Mouse (Mus musculus) urinary bladder, adult 2 months (tissue): ENCODE results near the gene Zswim7. TPM values are rescaled to one million over a fixed set of nuclear protein-coding genes. Genes with fewer than 3 reads are reported as not detected.
A peak's percentile ranks its signal among the peaks of the same experiment; 100 is the strongest.
"Not testable (repeated sequence)": the region's sequence is repeated elsewhere in the genome, so short reads cannot be mapped to it uniquely, and the experiment has no call there.

Experiments
- DNase-seq: peaks from one replicate; pipeline ENCODE4 v3.0.0; 2022; ENCODE audit warnings: low spot score
- polyA plus RNA-seq: library from polyadenylated mRNA; depleted of rRNA; stranded (reverse); fragments of >200 nt; gene quantifications from 2 replicates; pipeline ENCODE4 v1.2.3, GENCODE M21; 2012; rRNA removed

Gene Zswim7
- polyA plus RNA-seq, result 20.0 and 22.4 TPM in 2 replicates

GRCm38 (mm10) chr11:62280675-62281600 lies at the start of gene Zswim7, which contains the start of gene Ttc19:
Zswim7 (minus strand) TSS chr11:62281375.
Ttc19 (plus strand) TSS chr11:62281473.
- peak; percentile 96 for DNase-seq

GRCm38 (mm10) chr11:62323659-62324058 lies 42.5 kb upstream of the Zswim7 start:
- no peak for DNase-seq

- DNase-seq, result no peak
Observed at GRCm38 (mm10) chr11:62320097-62320496, 38.9 kb upstream of the Zswim7 start.

GRCm38 (mm10) chr11:62317746-62318145 lies 36.6 kb upstream of the Zswim7 start:
- no peak for DNase-seq

- no peak for DNase-seq
Observed at GRCm38 (mm10) chr11:62314984-62315383, 33.8 kb upstream of the Zswim7 start.

GRCm38 (mm10) chr11:62309296-62309695 lies 28.1 kb upstream of the Zswim7 start:
- DNase-seq, result no peak

GRCm38 (mm10) chr11:62305866-62306265 lies 24.7 kb upstream of the Zswim7 start:
- DNase-seq, result no peak

GRCm38 (mm10) chr11:62298883-62299282 lies 17.7 kb upstream of the Zswim7 start:
- no peak for DNase-seq

GRCm38 (mm10) chr11:62294121-62294520 lies 12.9 kb upstream of the Zswim7 start:
- no peak for DNase-seq

- no peak for DNase-seq
Observed at GRCm38 (mm10) chr11:62287700-62288099, 6.5 kb upstream of the Zswim7 start.

GRCm38 (mm10) chr11:62285020-62285419 lies 3.8 kb upstream of the Zswim7 start:
- no peak for DNase-seq

- DNase-seq, result not testable (repeated sequence)
Observed at GRCm38 (mm10) chr11:62284020-62284419, 2.8 kb upstream of the Zswim7 start.

- no peak for DNase-seq
Observed at GRCm38 (mm10) chr11:62281601-62281997, 424 bp upstream of the Zswim7 start.

GRCm38 (mm10) chr11:62278027-62278426 lies 3.1 kb downstream of the Zswim7 start:
- DNase-seq, result no peak

GRCm38 (mm10) chr11:62277086-62277485 lies 4.1 kb downstream of the Zswim7 start:
- no peak for DNase-seq

- DNase-seq, result no peak
Observed at GRCm38 (mm10) chr11:62270851-62271250, 10.3 kb downstream of the Zswim7 start.

GRCm38 (mm10) chr11:62269097-62269496 lies 12.1 kb downstream of the Zswim7 start:
- no peak for DNase-seq

- DNase-seq, result no peak
Observed at GRCm38 (mm10) chr11:62268381-62268780, 12.8 kb downstream of the Zswim7 start.

GRCm38 (mm10) chr11:62266466-62267214 lies 14.5 kb downstream of the Zswim7 start:
- DNase-seq, result no peak

- no peak for DNase-seq
Observed at GRCm38 (mm10) chr11:62265642-62266041, 15.5 kb downstream of the Zswim7 start.

- no peak for DNase-seq
Observed at GRCm38 (mm10) chr11:62264018-62264417, 17.2 kb downstream of the Zswim7 start.

- no peak for DNase-seq
Observed at GRCm38 (mm10) chr11:62263599-62263998, 17.6 kb downstream of the Zswim7 start.

GRCm38 (mm10) chr11:62259214-62259613 lies 22.0 kb downstream of the Zswim7 start:
- DNase-seq, result no peak
